Mouse (Mus musculus): ENCODE measurements around the gene Mb.

DNA sequence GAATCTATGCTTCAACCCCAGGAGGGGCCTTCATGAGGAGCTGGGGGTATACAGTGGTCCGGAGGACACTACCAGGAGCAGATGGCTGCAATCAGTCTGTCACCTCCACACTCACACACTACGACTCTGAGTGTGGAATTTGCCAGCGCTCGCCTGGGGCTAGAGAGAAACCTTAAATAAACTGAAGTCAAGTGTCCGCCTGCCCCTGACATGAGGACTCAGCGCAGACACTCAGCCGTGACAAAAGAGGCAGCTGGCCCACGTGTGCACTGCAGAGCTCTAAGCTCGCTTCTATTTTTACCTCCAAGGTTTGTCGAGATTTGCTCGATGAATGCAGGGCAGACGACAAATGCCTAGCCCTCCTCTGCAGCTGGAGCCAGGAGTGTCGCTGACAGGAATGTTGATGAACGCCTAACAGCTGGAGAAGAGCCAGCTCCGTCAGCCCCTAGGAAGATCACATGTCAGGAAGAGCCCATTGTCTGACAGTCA, 36.7 kb downstream of the Mb start:
- TF ChIP-seq MAFK (IDR thresholded peaks at IDR 0.05; ENCODE audit: insufficient read depth, low read depth, low read length) (no peak), ZC3H11A (IDR thresholded peaks at IDR 0.05; ENCODE audit: borderline replicate concordance, low read depth, low read length) (no peak), ZNF384 (IDR thresholded peaks at IDR 0.05; ENCODE audit: low read depth, low read length) (no peak), HCFC1 (IDR thresholded peaks at IDR 0.05; ENCODE audit: borderline replicate concordance, insufficient read depth, low read length) (no peak)

Measured in ES-E14 (cell line).